Mouse (Mus musculus) MEL (cell line): ENCODE data around the gene Nxpe2. TPM values are rescaled to one million over a fixed set of nuclear protein-coding genes. Genes with fewer than 3 reads are reported as not detected.

Experiments used
- DNase-seq: peaks from one replicate; pipeline ENCODE4 v3.0.0; 2011; ENCODE audit warnings: low read depth, low spot score
- H3K27ac ChIP-seq: 2 replicates; pipeline ENCODE4 v1.5.1; 2012; ENCODE audit warnings: low read depth, mild to moderate bottlenecking, control low read depth, low read length, moderate library complexity; ENCODE audit not compliant: control insufficient read depth
- H3K27me3 ChIP-seq, 2 experiments: fragments of 150-350 bp in 1 of 2; sonication (generic) in 1 of 2; 2 replicates each; pipeline ENCODE4 v1.6.1; 2012; ENCODE audit warnings: low read length in 2 of 2, mild to moderate bottlenecking in 2 of 2, improper control_type of control experiment in 1 of 2, moderate library complexity in 1 of 2; ENCODE audit not compliant: insufficient read depth in 2 of 2, control insufficient read depth in 1 of 2
- H3K36me3 ChIP-seq, 2 experiments: 2 replicates each; pipeline ENCODE4 v1.6.1; 2012 to 2014; ENCODE audit warnings: low read length in 2 of 2, improper control_type of control experiment in 1 of 2, inconsistent platforms in 1 of 2, mild to moderate bottlenecking in 1 of 2; ENCODE audit not compliant: insufficient read depth in 2 of 2, control insufficient read depth in 1 of 2
- H3K4me1 ChIP-seq, 2 experiments: fragments of 150-350 bp in 1 of 2; sonication (generic) in 1 of 2; 2 replicates each; pipeline ENCODE4 v1.6.1; 2012; ENCODE audit warnings: low read length in 2 of 2, improper control_type of control experiment in 1 of 2, mild to moderate bottlenecking in 1 of 2; ENCODE audit not compliant: insufficient read depth in 2 of 2, control insufficient read depth in 1 of 2
- H3K4me3 ChIP-seq, 2 experiments: fragments of 150-350 bp in 1 of 2; sonication (generic) in 1 of 2; 2 replicates each; pipeline ENCODE4 v1.5.1; 2012; ENCODE audit warnings: low read depth in 2 of 2, low read length in 2 of 2, mild to moderate bottlenecking in 2 of 2, moderate library complexity in 2 of 2, control low read depth in 1 of 2, improper control_type of control experiment in 1 of 2; ENCODE audit not compliant: control insufficient read depth in 1 of 2, insufficient read depth in 1 of 2
- H3K79me2 ChIP-seq: 2 replicates; pipeline ENCODE4 v1.6.1; 2012; ENCODE audit warnings: mild to moderate bottlenecking, low read length, moderate library complexity; ENCODE audit not compliant: control insufficient read depth, poor library complexity, insufficient read depth
- H3K9ac ChIP-seq: 2 replicates; pipeline ENCODE4 v1.6.1; 2012; ENCODE audit warnings: low read depth, mild to moderate bottlenecking, control low read depth, low read length, moderate library complexity; ENCODE audit not compliant: control insufficient read depth, poor library complexity, severe bottlenecking
- H3K9me3 ChIP-seq: fragments of 150-350 bp; sonication (generic); replicated peaks from 2 replicates; pipeline ENCODE4 v1.6.1; 2012; ENCODE audit warnings: mild to moderate bottlenecking, low read length, improper control_type of control experiment, moderate library complexity; ENCODE audit not compliant: insufficient read depth
- CTCF ChIP-seq, 3 experiments: IDR thresholded peaks in 2 of 3; conservative IDR thresholded peaks in 1 of 3; 2 replicates each; pipeline ENCODE4 v1.5.1; 2011 to 2012; ENCODE audit warnings: low read length in 3 of 3, low read depth in 2 of 3, mild to moderate bottlenecking in 2 of 3, improper control_type of control experiment in 1 of 3, inconsistent platforms in 1 of 3, mixed read lengths in 1 of 3, moderate library complexity in 1 of 3; ENCODE audit not compliant: control insufficient read depth in 1 of 3, insufficient read depth in 1 of 3, poor library complexity in 1 of 3, severe bottlenecking in 1 of 3
- ELF1 ChIP-seq: IDR thresholded peaks from 2 replicates; pipeline ENCODE4 v1.6.1; 2014; ENCODE audit warnings: low read depth, mild to moderate bottlenecking, inconsistent platforms, low read length, improper control_type of control experiment, moderate library complexity
- GATA1 ChIP-seq: IDR thresholded peaks from 2 replicates; pipeline ENCODE4 v1.6.1; 2011; ENCODE audit warnings: low read depth, low read length, improper control_type of control experiment
- HCFC1 ChIP-seq: IDR thresholded peaks from 2 replicates; pipeline ENCODE4 v1.6.1; 2012; ENCODE audit warnings: low read depth, mild to moderate bottlenecking, inconsistent platforms, low read length, improper control_type of control experiment, moderate library complexity
- MAX ChIP-seq: IDR thresholded peaks from 2 replicates; pipeline ENCODE4 v1.6.1; 2011; ENCODE audit warnings: low read length, improper control_type of control experiment
- MEF2A ChIP-seq: IDR thresholded peaks from 2 replicates; pipeline ENCODE4 v1.6.1; 2014; ENCODE audit warnings: low read depth, mild to moderate bottlenecking, inconsistent platforms, low read length, improper control_type of control experiment; ENCODE audit not compliant: poor library complexity, insufficient replicate concordance, severe bottlenecking; ENCODE audit errors: extremely low read depth
- MYC ChIP-seq: IDR thresholded peaks from 2 replicates; pipeline ENCODE4 v1.6.1; 2011; ENCODE audit warnings: low read depth, mild to moderate bottlenecking, low read length, improper control_type of control experiment, moderate library complexity
- NELFE ChIP-seq: IDR thresholded peaks from 2 replicates; pipeline ENCODE4 v1.6.1; 2011; ENCODE audit warnings: low read depth, low read length, improper control_type of control experiment
- NRF1 ChIP-seq: IDR thresholded peaks from 2 replicates; pipeline ENCODE4 v1.6.1; 2014; ENCODE audit warnings: low read depth, mild to moderate bottlenecking, inconsistent platforms, low read length, improper control_type of control experiment, moderate library complexity; ENCODE audit not compliant: poor library complexity, insufficient read depth, severe bottlenecking
- POLR2AphosphoS5 ChIP-seq: IDR thresholded peaks from 2 replicates; pipeline ENCODE4 v1.6.1; 2012; ENCODE audit warnings: low read depth, borderline replicate concordance, mild to moderate bottlenecking, inconsistent platforms, low read length, moderate library complexity, mixed read lengths
- SIN3A ChIP-seq: IDR thresholded peaks from 2 replicates; pipeline ENCODE4 v1.6.1; 2012; ENCODE audit warnings: low read length, improper control_type of control experiment, inconsistent platforms
- SMC3 ChIP-seq: IDR thresholded peaks from 2 replicates; pipeline ENCODE4 v1.6.1; 2011; ENCODE audit warnings: low read depth, low read length, improper control_type of control experiment
- TAL1 ChIP-seq: IDR thresholded peaks from 2 replicates; pipeline ENCODE4 v1.6.1; 2012; ENCODE audit warnings: mild to moderate bottlenecking, inconsistent platforms, low read length, moderate library complexity, mixed read lengths
- TBP ChIP-seq: IDR thresholded peaks from 2 replicates; pipeline ENCODE4 v1.8.0; 2011; ENCODE audit warnings: low read depth, low read length, improper control_type of control experiment
- TCF12 ChIP-seq: IDR thresholded peaks from 2 replicates; pipeline ENCODE4 v1.6.1; 2014; ENCODE audit warnings: low read depth, mild to moderate bottlenecking, inconsistent platforms, low read length, improper control_type of control experiment, moderate library complexity
- UBTF ChIP-seq: IDR thresholded peaks from 2 replicates; pipeline ENCODE4 v1.6.1; 2012; ENCODE audit warnings: low read depth, mild to moderate bottlenecking, inconsistent platforms, low read length, improper control_type of control experiment, moderate library complexity, borderline replicate concordance; ENCODE audit not compliant: insufficient read depth
- USF2 ChIP-seq, 2 experiments: IDR thresholded peaks; 2 replicates each; pipeline ENCODE4 v1.6.1; 2011 to 2012; ENCODE audit warnings: improper control_type of control experiment in 2 of 2, low read length in 2 of 2, borderline replicate concordance in 1 of 2, inconsistent platforms in 1 of 2, low read depth in 1 of 2, mild to moderate bottlenecking in 1 of 2; ENCODE audit not compliant: insufficient read depth in 1 of 2
- ZKSCAN1 ChIP-seq: IDR thresholded peaks from 2 replicates; pipeline ENCODE4 v1.6.1; 2012; ENCODE audit warnings: low read depth, mild to moderate bottlenecking, inconsistent platforms, low read length, improper control_type of control experiment, moderate library complexity
- ZMIZ1 ChIP-seq: IDR thresholded peaks from 2 replicates; pipeline ENCODE4 v1.6.1; 2012; ENCODE audit warnings: low read depth, mild to moderate bottlenecking, inconsistent platforms, low read length, improper control_type of control experiment, moderate library complexity
- ZNF384 ChIP-seq: IDR thresholded peaks from 2 replicates; pipeline ENCODE4 v1.6.1; 2012; ENCODE audit warnings: low read depth, mild to moderate bottlenecking, inconsistent platforms, low read length, improper control_type of control experiment
- polyA plus RNA-seq, 2 experiments: library from polyadenylated mRNA; stranded (reverse) in 1 of 2; unstranded in 1 of 2; fragments of >175 nt in 1 of 2; fragments of >200 nt in 1 of 2; gene quantifications; 2 replicates each; pipeline versions ENCODE4 v1.2.1 to v1.2.4; 2012; ENCODE audit warnings: low replicate concordance in 2 of 2, low read depth in 1 of 2; ENCODE audit not compliant: insufficient read length in 2 of 2, insufficient read depth in 1 of 2, missing spikeins in 1 of 2
- total RNA-seq: library from RNA; depleted of rRNA; stranded (reverse); fragments of 300-350 nt; gene quantifications from 2 replicates; pipeline ENCODE4 v1.2.3, GENCODE M21; 2012

Gene Nxpe2
- total and polyA plus RNA-seq, 3 experiments, result 3.1 to 3.5 TPM; not detected in 1

GRCm38 (mm10) chr9:48315825-48316224, 37.4 kb downstream of the Nxpe2 start:
- H3K27me3 ChIP-seq, result no peaks in the 10 kb centered on the region
- TF ChIP-seq ZKSCAN1 (no peak), POLR2AphosphoS5 (no peak), MYC (no peak), USF2 (IDR thresholded peaks at IDR 0.05; ENCODE audit: borderline replicate concordance in 1 of 2, insufficient read depth in 1 of 2, low read depth in 1 of 2, low read length in 2 of 2) (no peak), NELFE (no peak), TCF12 (no peak), TBP (no peak), TAL1 (no peak), ZMIZ1 (no peak), NRF1 (no peak), SMC3 (no peak), SIN3A (no peak), MEF2A (no peak), CTCF (IDR thresholded peaks at IDR 0.05 in 2 of 3, conservative IDR thresholded peaks at IDR 0.05 in 1 of 3; ENCODE audit: control insufficient read depth in 1 of 3, insufficient read depth in 1 of 3, low read depth in 2 of 3, low read length in 3 of 3, poor library complexity in 1 of 3, severe bottlenecking in 1 of 3) (no peak), MAX (no peak), ELF1 (no peak), ZNF384 (no peak), HCFC1 (no peak)
- H3K36me3 ChIP-seq, result no peaks in the 10 kb centered on the region
- H3K4me3 ChIP-seq, result no peak overlapping the region
- no peaks in the 10 kb centered on the region for H3K4me1 ChIP-seq
- no peaks in the 10 kb centered on the region for H3K79me2 ChIP-seq
- DNase-seq, result no peak
- no peak overlapping the region for H3K9ac ChIP-seq
- no peaks in the 10 kb centered on the region for H3K9me3 ChIP-seq
- H3K27ac ChIP-seq, result no peak overlapping the region

- H3K4me1 ChIP-seq, result no peaks in the 10 kb centered on the region
- no peaks in the 10 kb centered on the region for H3K36me3 ChIP-seq
- TF ChIP-seq UBTF, result no peak
- TF ChIP-seq GATA1, result no peak
- no peak for TF ChIP-seq ELF1
- no peak for TF ChIP-seq POLR2AphosphoS5
- no peak for TF ChIP-seq ZKSCAN1
- TF ChIP-seq NRF1, result no peak
- no peaks in the 10 kb centered on the region for H3K9me3 ChIP-seq
- no peak overlapping the region for H3K27ac ChIP-seq
- H3K4me3 ChIP-seq, result no peak overlapping the region
- no peak for DNase-seq
- no peaks in the 10 kb centered on the region for H3K79me2 ChIP-seq
- H3K27me3 ChIP-seq, result no peaks in the 10 kb centered on the region
- H3K9ac ChIP-seq, result no peak overlapping the region
Observed at GRCm38 (mm10) chr9:48314194-48314593, 39.1 kb downstream of the Nxpe2 start.
